Mouse (Mus musculus) macrophage (primary cell): ENCODE results near the gene Gna15. TPM values are rescaled to one million over a fixed set of nuclear protein-coding genes. Genes with fewer than 3 reads are reported as not detected.

Experiments used
- H3K27ac ChIP-seq: fragments of 350-480 bp; formaldehyde crosslinking; 2 replicates; pipeline ENCODE4 v1.9.0; 2021
- H3K36me3 ChIP-seq: fragments of 350-480 bp; formaldehyde crosslinking; 2 replicates; pipeline ENCODE4 v1.9.0; 2021; ENCODE audit errors: inconsistent target
- H3K4me3 ChIP-seq: fragments of 350-480 bp; formaldehyde crosslinking; 2 replicates; pipeline ENCODE4 v1.9.0; 2021; ENCODE audit errors: inconsistent target
- H3K79me2 ChIP-seq: fragments of 350-480 bp; formaldehyde crosslinking; 2 replicates; pipeline ENCODE4 v1.9.0; 2021; ENCODE audit errors: inconsistent target
- WGBS: methylation state at CpG from one replicate; pipeline ENCODE4 v1.1.7; 2026; ENCODE audit warnings: inconsistent platforms; ENCODE audit not compliant: missing documents; 5-methylcytosine and 5-hydroxymethylcytosine counted together
- polyA plus RNA-seq: library from polyadenylated mRNA; stranded (reverse); fragments of 250-400 nt; gene quantifications from 3 replicates; pipeline ENCODE4 v1.2.4, GENCODE M21; 2018; ENCODE audit warnings: inconsistent platforms
- total RNA-seq, 78 experiments: library from RNA; depleted of rRNA; stranded (reverse); fragments of 250-400 nt; gene quantifications; 1 replicate in 9 of 78; 2 replicates in 24 of 78; 3 replicates in 43 of 78; 4 replicates in 2 of 78; pipeline ENCODE4 v1.2.4; 2018; ENCODE audit warnings: inconsistent platforms in 56 of 78

Gene Gna15
- total RNA-seq (2018; cell fraction: chromatin; rRNA removed): 10 to 100 TPM in 1 of 26 experiments, 1 to 10 TPM in 20, under 1 TPM in 4, not detected in 1; 0.48 to 10.1 (median 6.4) TPM
- 10 to 100 TPM in 7 of 26 experiments, 1 to 10 TPM in 19; 2.3 to 11.7 (median 8.1) TPM for total RNA-seq (2018; cell fraction: cytosol; rRNA removed)
- 10 to 100 TPM in 4 of 26 experiments, 1 to 10 TPM in 21, under 1 TPM in 1; 0.96 to 24.0 (median 4.6) TPM for total RNA-seq (2018; cell fraction: nucleus; rRNA removed)
- 4.6 to 16.6 TPM (median 10.2 TPM) in 3 replicates for polyA plus RNA-seq

DNA sequence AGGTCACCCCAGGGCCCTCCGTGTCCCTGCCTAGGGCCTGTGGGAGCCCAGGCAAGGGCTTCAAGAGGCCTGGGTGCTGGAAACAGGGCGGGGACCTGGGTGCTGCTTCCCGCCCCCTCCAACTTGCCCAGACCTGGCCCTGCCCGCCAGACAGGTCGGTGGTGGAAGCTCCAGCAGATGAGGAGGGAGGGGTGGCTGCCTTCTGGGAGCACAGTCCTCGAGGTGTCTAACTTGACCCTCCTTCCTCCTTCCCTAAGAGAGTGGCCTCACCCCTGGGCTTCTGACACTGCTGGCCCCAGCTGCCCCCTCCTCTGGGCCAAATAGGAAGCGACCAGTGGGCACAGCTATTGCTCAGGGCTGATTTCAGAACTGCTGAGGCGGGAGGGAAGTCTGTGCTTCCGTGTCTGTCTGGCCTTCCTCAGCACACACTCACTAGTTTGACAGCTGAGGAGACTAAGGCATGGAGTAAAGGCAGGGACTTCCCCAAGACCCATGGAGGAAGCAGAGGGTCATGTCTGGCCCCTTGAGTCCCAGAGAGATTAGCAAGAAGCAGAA is at the start of gene Gna15:
Gene Gna15, minus strand, starts transcription at position 175 of the 555 bp plus-strand sequence.
- Histone ChIP-seq H3K4me3 (peak within 1 kb of the TSS; percentile 67), H3K36me3 (no peaks in the 10 kb centered on the region), H3K79me2 (peaks cover 30% of the 10 kb centered on the region), H3K27ac (peak within 1 kb of the TSS; percentile 92)
- WGBS: 3% methylated on average over 9 of the region's 9 CpGs

DNA sequence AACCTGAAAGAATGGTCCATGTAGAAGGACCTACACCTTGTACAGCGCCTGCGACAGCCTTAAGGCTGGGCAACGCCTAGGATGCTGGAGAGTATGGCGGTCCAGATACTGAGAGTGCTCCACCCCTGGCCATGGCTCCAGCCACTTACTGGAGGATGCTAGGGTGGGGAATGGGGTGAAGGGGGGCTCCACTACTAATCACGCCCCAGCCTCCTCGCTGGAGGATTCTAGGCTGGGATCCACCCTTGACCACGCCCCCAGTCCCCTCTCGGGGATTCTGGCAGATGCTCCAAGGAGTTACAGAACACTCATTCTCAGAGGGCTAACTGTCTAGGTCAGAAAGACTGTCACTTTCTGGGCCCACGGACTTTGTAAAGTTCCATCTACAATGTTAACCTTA is 49.0 kb upstream of the Gna15 start:
- Histone ChIP-seq H3K36me3 (no peaks in the 10 kb centered on the region), H3K4me3 (no peak overlapping the region), H3K27ac (no peak overlapping the region), H3K79me2 (no peaks in the 10 kb centered on the region)
- WGBS: 90% methylated on average over 9 of the region's 9 CpGs

DNA sequence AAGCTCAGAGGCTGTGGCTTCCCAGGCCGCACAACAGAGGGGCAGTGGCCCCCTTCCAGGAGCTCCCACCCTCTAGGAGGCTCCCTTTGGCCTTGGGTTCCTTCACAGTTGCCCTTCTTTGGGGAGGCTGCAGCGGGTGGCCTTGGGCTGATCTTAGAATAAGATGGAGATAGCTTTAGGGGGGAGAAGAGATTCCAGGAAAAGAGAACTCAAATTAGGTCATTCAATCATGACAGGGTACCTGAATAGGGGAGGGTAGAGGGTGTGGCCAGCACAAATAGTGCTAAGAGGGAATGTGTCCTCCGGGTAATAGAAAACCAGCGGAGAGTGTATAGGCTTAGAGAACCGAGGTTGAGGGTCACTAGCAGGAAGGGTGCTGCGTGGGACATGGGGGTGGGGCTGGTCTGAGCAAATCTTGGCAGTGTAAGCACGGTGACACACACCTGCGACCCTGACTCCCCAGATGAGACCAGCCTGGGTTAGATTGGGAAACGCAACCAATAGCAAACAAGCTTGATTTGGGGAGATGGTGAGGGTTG is 48.2 kb upstream of the Gna15 start:
- WGBS: 52% methylated on average over 9 of the region's 9 CpGs
- Histone ChIP-seq H3K27ac (no peak overlapping the region), H3K79me2 (no peaks in the 10 kb centered on the region), H3K4me3 (peak overlapping the region; percentile 53), H3K36me3 (no peaks in the 10 kb centered on the region)

DNA sequence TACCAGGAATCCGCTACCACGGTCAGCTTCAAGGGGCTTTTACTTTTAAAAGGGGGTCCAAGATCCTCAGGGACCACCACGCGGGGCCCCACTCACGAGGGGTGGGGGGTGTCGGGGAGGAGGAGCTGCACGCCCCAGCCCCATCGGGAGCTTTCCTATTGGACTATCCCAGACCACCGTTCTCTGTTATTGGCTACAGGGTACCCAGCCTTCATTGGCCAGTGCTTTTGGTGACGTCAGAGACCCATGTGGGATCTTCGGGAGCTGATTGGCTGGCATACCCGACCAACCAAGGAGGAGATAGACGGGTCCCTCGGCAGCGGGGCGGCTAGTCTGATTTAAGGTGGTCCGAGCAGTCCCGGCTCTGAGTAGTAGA is 47.5 kb upstream of the Gna15 start:
- Histone ChIP-seq H3K27ac (peak overlapping the region; percentile 33; the same call in 1 of the 2 replicates), H3K4me3 (peak overlapping the region; percentile 53)
- WGBS: 0% methylated on average over 18 of the region's 18 CpGs

DNA sequence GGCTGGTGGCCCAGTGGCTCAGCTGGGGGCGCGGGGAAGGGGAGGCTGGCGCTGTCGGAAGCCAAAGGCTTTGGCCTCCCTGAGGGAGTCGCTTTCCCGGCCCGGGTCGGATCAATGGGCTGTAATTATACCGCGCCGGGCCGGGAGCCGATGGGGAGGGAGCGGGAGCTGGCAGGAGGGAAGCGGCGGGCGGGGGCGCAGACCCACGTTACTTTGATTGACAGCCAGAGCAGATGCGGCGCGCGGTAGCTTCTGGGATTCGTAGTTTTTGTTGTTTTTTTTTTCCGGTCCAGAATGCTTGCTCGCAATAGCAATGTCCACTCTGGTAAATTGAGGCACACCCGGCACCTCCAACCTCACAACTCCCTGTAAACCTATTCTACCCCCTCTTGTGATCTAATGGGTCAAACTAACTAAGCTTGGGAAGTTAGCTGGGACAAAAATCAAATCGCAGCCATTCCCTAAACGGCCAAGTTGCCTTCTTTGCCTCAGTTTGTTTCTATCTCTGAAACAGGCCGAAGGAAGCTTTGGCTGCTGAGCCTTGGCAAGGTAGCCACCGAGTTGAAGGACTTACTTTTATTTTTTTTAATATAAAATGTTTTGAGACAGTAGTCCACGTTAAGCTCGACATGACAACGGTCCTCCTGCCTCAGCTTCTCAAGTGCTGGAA is 46.9 kb upstream of the Gna15 start:
- WGBS: 3% methylated on average over 34 of the region's 34 CpGs
- Histone ChIP-seq H3K4me3 (peak overlapping the region; percentile 53), H3K79me2 (no peaks in the 10 kb centered on the region), H3K36me3 (no peaks in the 10 kb centered on the region; the same call in 1 of the 2 replicates), H3K27ac (peak overlapping the region; percentile 33; the same call in 1 of the 2 replicates)

More for the DNA sequence above, 47.5 kb upstream of the Gna15 start:
- no peaks in the 10 kb centered on the region; the same call in 1 of the 2 replicates for H3K36me3 ChIP-seq
- H3K79me2 ChIP-seq: no peaks in the 10 kb centered on the region

DNA sequence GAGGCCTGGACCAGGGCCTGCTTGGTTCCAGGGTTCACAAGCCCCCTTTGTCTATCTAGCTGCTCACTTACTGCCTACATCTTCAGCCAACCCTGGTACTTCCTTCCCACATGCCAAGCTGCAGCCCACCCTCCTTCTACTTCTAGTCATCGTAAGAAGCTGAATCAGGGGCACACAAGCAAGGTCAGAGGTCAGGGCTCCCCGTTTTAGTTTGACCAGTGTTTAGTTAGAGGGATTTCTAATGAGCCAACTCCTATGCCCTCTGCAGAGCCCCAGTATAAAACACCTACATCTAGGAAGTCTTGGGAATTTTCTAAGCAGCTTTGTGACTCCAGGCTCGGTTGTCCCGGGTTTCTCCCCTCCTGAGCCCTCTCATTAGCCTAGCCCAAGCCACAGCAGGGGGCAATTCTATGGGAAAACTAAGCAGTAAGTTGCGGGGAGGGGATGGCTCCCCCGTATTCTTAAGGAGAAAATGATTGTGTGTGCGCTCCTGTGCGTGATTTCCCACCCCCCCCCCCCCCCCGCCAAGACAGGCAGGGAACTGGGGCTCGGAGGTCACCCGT is 46.3 kb upstream of the Gna15 start:
- H3K79me2 ChIP-seq: no peaks in the 10 kb centered on the region
- H3K27ac ChIP-seq: no peak overlapping the region
- H3K4me3 ChIP-seq: no peak overlapping the region; the same call in 1 of the 2 replicates
- peaks cover 5% of the 10 kb centered on the region; the same call in 1 of the 2 replicates for H3K36me3 ChIP-seq
- 37% methylated on average over 4 of the region's 11 CpGs for WGBS

DNA sequence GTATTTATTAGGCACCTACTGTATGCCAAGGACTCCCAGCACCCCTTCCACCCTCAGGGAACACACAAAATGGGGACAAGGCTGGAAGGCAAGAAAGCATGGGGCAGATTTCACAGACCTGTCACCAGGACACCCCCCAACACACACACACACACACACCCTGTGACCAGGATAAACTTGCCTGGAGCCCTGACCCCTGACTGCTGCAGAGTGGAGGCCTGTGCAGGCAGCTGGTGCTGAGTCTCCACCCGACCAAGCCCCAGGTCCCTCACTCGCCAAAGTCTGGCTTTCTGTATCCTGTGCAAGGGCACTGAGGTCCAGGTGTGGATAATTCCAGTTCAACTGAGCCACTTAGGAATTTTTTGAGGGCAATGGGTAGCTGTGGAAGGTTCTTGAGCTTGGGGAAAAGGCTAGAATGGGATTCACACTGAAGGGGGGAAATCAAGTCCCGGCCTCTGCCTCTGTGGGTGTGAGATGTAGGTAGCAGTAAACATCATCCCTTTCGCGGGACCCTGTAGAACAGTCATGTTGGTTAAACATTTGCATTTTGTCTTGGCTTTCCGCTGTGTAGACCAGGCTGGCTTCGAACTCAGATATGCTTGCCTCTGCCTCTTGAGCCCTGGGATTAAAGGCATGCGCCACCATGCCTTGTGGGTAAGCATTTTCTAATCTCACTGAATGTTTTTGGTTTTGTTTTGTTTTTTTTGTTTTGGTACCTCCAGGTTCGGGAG is 45.6 kb upstream of the Gna15 start:
- H3K79me2 ChIP-seq: no peaks in the 10 kb centered on the region
- H3K27ac ChIP-seq: no peak overlapping the region
- H3K36me3 ChIP-seq: peaks cover 11% of the 10 kb centered on the region; the same call in 1 of the 2 replicates
- H3K4me3 ChIP-seq: no peak overlapping the region
- WGBS: 91% methylated on average over 9 of the region's 9 CpGs

DNA sequence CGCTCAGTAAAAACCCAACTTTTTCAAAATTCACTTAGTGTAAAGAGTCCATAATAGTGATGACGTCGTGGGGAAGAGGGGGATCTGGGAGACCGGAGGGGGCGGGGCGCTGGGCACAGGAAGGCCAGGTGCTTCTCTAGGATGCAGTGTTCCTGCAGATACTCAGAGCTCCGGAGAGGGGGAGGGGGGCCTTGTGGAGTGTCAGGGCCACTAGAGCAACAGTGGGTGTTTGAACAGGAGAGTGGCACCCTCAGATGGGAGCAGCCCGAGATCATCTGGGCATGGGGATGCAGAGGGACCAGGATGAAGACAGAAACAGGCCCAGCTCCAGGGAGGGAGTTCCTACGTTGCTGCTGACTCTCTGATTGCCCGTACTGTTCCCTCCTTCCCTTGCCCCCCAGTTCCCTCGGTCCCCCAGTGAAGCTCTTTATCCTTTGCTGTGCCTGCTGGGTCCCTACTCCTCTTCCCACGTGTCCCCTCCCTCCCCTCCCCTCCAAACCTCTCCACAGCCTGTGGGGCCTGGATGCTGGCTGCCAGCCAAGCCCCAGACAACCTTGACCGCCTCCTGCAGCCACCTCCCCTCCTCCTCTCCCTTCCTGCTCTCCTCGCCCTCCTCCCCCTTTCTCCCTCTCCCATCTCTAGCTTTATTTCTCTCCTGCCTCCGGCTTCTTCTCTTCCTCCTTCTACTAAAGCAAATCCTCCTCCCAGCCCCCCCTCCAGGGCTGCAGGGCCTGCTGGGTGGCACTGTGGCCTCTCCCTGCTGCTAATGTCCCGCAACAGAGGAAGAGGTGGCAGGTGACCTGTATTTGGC is 44.6 kb upstream of the Gna15 start:
- Histone ChIP-seq H3K27ac (no peak overlapping the region), H3K79me2 (peaks cover 4% of the 10 kb centered on the region), H3K4me3 (no peak overlapping the region), H3K36me3 (peaks cover 16% of the 10 kb centered on the region; the same call in 1 of the 2 replicates)
- WGBS: 51% methylated on average over 16 of the region's 16 CpGs

DNA sequence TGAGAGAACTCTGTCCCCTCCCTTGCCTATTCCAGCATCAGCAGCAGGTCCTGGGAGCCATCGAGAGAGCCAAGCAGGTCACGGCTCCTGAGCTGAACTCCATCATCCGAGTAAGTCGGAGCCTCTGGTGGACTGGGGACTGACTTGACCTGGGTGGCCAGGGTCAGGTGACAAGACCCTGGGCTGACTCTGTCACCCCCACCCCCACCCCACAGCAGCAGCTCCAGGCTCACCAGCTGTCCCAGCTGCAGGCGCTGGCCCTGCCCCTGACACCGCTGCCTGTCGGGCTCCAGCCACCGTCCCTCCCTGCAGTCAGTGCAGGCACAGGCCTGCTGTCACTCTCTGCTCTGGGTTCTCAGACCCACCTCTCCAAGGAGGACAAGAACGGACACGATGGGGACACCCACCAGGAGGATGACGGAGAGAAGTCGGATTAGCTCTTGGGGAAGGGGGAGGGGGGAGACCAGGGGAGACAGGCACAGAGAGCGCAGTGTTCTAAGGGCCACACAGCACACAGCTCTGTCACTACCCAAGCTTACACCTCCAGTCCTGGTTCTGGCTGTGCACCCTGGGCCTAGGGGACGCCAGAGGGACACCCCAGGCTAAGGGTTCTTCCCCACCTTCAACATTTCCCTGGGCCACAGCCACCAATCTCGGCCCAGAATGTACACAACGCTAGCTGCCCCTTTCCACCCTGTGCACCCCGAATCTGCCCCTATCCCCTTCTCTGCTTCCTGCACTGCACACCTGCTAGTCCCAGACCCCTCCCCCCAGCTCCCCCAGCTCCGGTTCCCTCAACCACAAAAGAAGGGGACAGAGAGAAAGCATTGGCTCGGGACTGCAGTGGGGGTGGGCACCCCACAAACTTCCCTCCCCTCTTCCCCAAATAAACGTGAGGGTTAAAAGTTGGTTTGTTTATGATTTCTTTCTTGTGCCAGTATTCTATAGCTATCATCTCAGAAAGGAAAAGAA is 41.5 kb upstream of the Gna15 start:
- Histone ChIP-seq H3K79me2 (peaks cover 35% of the 10 kb centered on the region), H3K4me3 (no peak overlapping the region), H3K36me3 (peaks cover 16% of the 10 kb centered on the region; the same call in 1 of the 2 replicates), H3K27ac (no peak overlapping the region)
- 78% methylated on average over 18 of the region's 20 CpGs for WGBS

DNA sequence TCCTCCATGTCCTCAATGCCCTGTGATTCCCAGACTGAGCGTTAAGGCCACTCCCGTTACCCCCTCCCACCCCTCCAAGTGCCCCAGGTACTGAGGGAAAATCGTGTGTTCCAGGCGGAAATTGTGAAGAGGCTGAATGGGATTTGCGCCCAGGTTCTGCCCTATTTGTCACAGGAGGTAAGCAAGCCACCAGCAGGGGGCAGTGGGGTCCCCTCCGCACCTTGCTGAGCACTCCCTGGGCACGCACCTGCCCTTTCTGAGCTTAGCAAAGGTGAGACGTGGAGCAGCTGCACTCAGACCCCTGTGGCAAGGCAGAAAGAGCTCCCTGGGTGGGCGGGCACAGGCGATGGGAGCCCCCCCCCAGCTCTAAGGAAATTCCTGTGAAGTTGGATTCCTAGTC is 40.7 kb upstream of the Gna15 start:
- no peak overlapping the region for H3K4me3 ChIP-seq
- H3K36me3 ChIP-seq: peaks cover 16% of the 10 kb centered on the region; the same call in 1 of the 2 replicates
- WGBS: 88% methylated on average over 10 of the region's 10 CpGs
- H3K27ac ChIP-seq: no peak overlapping the region
- H3K79me2 ChIP-seq: peaks cover 43% of the 10 kb centered on the region

DNA sequence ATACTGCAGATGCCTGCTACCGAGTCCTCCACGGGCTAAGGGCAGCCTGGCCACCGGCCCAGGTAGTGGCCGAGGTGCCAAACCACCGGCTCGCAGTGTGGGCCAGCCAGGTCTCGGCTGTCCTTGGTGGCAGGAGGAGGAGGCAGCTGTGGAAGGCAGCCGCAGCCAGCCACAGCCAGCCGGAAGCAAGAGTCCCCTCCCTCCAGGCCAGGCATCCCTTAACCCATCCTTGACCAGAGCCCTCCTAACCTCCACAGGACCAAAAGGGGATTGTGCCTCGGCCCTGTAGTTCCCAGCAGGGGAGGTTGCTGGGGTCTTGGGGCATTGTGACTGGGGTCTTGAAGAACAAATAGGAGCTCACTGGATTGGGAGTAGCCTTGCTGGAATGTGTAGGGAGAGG is 40.2 kb upstream of the Gna15 start:
- H3K27ac ChIP-seq: no peak overlapping the region
- no peak overlapping the region for H3K4me3 ChIP-seq
- WGBS: 44% methylated on average over 10 of the region's 10 CpGs
- H3K79me2 ChIP-seq: peaks cover 46% of the 10 kb centered on the region
- H3K36me3 ChIP-seq: peaks cover 16% of the 10 kb centered on the region; the same call in 1 of the 2 replicates

DNA sequence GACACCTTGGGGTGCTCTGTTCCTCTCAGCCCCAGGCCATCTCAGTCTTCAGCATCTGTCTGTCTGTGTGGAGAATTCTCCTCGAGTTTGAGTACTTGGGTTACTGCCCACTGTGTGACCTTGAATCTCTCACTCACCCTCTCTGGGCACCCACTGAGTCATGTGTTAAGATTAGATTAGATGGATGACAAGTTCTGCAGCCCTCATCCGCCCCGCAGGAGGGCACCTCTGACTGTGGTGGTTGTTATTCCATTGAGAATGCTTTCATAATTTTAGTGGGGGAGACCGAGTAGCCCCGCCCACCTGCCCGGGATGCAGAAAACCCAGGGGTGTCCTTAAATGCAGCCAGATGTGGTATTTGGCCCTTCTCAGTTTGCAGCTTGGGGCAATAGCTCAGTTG is 39.5 kb upstream of the Gna15 start:
- Histone ChIP-seq H3K27ac (no peak overlapping the region), H3K79me2 (peaks cover 49% of the 10 kb centered on the region), H3K4me3 (no peak overlapping the region), H3K36me3 (peaks cover 16% of the 10 kb centered on the region; the same call in 1 of the 2 replicates)
- 77% methylated on average over 6 of the region's 6 CpGs for WGBS
